Mouse (Mus musculus) layer of hippocampus, adult 2 months (tissue): ENCODE results near the gene Gpr12. TPM values are rescaled to one million over a fixed set of nuclear protein-coding genes. Genes with fewer than 3 reads are reported as not detected.
"Not testable (repeated sequence)": the region's sequence is repeated elsewhere in the genome, so short reads cannot be mapped to it uniquely, and the experiment has no call there.

Source experiments
- DNase-seq, 2 experiments: peaks; one replicate each; pipeline ENCODE4 v3.0.0; 2022; ENCODE audit warnings: low spot score in 2 of 2
- H3K27ac ChIP-seq: fragments of 200-600 bp; 2 replicates; pipeline ENCODE4 v1.8.1; 2022
- H3K4me3 ChIP-seq: fragments of 200-600 bp; 2 replicates; pipeline ENCODE4 v1.8.1; 2022; ENCODE audit warnings: mild to moderate bottlenecking
- CTCF ChIP-seq: fragments of 200-600 bp; conservative IDR thresholded peaks from 2 replicates; pipeline ENCODE4 v1.8.1; 2022; ENCODE audit warnings: antibody characterized with exemption, mild to moderate bottlenecking, moderate library complexity
- total RNA-seq, 2 experiments: library from RNA; stranded (reverse); gene quantifications; 2 replicates each; pipeline ENCODE4 v1.2.3; 2021

Gene Gpr12
- total RNA-seq, 2 experiments from 2014 or later, result 37.1 to 45.2 TPM

DNA sequence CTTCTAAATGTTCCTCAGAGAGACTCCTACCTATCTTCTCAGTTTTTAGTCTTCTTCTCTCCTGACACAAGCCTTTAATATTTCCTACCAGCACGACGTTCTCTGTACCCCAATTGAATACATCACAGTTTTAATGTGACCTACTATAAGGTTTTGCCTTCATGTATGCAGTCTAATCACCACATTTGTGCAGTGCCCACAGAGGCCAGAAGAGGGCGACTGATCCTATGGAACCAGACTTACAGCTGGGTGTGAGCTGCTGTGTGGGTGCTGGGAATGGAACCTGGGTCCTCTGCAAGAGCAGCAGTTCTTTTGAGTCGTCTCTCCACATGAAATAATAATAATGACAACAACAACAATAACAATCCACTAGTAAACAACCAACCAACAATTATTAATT lies 18.0 kb downstream of the Gpr12 start:
- no peak overlapping the region for H3K27ac ChIP-seq
- DNase-seq, result no peak
- peak; percentile 53 for TF ChIP-seq CTCF

DNA sequence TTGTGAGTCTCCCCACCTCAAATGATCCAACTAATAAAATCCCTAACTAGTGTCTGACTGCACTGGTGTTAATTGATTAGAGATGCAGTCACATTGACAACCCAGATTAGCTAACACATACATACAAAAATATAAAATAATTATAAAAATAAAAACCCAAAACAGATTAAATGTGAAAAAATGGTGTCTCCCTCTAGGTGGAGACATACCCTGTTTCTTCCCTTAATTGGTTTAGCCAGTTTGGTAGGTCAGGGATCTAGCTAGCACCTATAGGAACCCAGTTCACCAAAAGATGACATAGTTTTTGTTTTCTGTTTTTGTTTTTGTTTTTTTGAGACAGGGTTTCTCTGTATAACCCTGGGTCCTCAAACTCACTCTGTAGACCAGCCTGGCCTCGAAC lies 20.8 kb downstream of the Gpr12 start:
- H3K4me3 ChIP-seq, result no peak overlapping the region
- peak; percentile 62 for TF ChIP-seq CTCF
- no peak overlapping the region for H3K27ac ChIP-seq
- no peak for DNase-seq

More for the DNA sequence above, 18.0 kb downstream of the Gpr12 start:
- H3K4me3 ChIP-seq, result no peak overlapping the region

- not testable (repeated sequence) for H3K4me3 ChIP-seq, H3K27ac ChIP-seq, DNase-seq
Measured at GRCm38 (mm10) chr5:146555836-146556235, 29.2 kb downstream of the Gpr12 start, which contains the start of gene Gm3415. Gene Gm3415 (plus strand): TSS chr5:146556136.

DNA sequence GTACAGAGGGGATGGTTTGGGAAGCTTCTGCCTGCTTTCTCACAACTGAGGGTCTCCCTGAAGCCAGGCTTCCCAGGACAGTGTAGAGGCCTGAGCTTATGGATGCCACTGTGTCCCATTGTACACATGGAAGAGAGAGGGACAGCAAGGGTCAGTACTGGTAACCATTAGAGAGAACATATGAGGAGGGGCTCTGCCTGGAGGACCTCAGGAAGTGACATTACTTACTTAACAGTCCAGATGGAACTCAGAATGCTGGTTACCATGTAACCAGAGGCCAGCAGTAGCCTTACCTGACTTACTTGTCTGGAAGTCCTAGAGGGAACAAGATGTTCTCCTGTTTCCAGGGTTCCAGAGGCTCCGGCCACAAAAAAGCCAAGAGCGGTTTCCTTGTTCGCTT lies 47.7 kb downstream of the Gpr12 start, which contains the start of gene Gm3409:
Gene Gm3409, plus strand, starts transcription at position 301 of the 400 bp plus-strand sequence.
- not testable (repeated sequence) for H3K27ac ChIP-seq, H3K4me3 ChIP-seq, DNase-seq

Other genes with a start within 250 kb of the Gpr12 start
- 100 to 1,000 TPM; 103 to 107 TPM for gene Wasf3, start 200.3 kb downstream of the Gpr12 start, total RNA-seq
- not detected for gene Gm6408, start 103.3 kb downstream of the Gpr12 start, total RNA-seq
- not detected for gene Gm6370, start 93.9 kb downstream of the Gpr12 start, total RNA-seq
- gene 4930449I24Rik, start 82.8 kb downstream of the Gpr12 start, total RNA-seq, result not detected
- gene Gm3402, start 71.1 kb downstream of the Gpr12 start, total RNA-seq, result not detected
- gene Gm3404, start 59.4 kb downstream of the Gpr12 start, total RNA-seq, result not detected
- not detected for gene Gm3409, start 47.6 kb downstream of the Gpr12 start, total RNA-seq
- gene Gm3415, start 29.1 kb downstream of the Gpr12 start, total RNA-seq, result not detected
- gene Usp12, start 209.8 kb upstream of the Gpr12 start, total RNA-seq, result 10 to 100 TPM; 58.4 to 62.5 TPM
- gene Rpl21, start 247.7 kb upstream of the Gpr12 start, total RNA-seq, result 100 to 1,000 TPM; 205 to 212 TPM